Mouse (Mus musculus): ENCODE measurements around the gene Rgl1. TPM values are rescaled to one million over a fixed set of nuclear protein-coding genes. Genes with fewer than 3 reads are reported as not detected.

Rgl1 gene
- polyA plus RNA-seq, 1 experiment from 2014 or later: 39.6 TPM

Other genes starting within 250 kb of the Rgl1 start
- not detected in 2 replicates for gene Apobec4, start 15.8 kb downstream of the Rgl1 start, polyA plus RNA-seq (2015; fragmentation: Nextera tagmentation; extraction: Ambion mirVana)
- 217 and 249 TPM in 2 replicates for gene Arpc5, start 191 bp upstream of the Rgl1 start, polyA plus RNA-seq (2015; fragmentation: Nextera tagmentation; extraction: Ambion mirVana)
- 3.4 and 3.6 TPM in 2 replicates for gene Ncf2, start 33.8 kb upstream of the Rgl1 start, polyA plus RNA-seq (2015; fragmentation: Nextera tagmentation; extraction: Ambion mirVana)
- gene Smg7, start 136.3 kb upstream of the Rgl1 start, polyA plus RNA-seq (2015; fragmentation: Nextera tagmentation; extraction: Ambion mirVana): 29.5 and 29.8 TPM in 2 replicates
- 1.3 and 1.5 TPM in 2 replicates for gene Nmnat2, start 188.6 kb upstream of the Rgl1 start, polyA plus RNA-seq (2015; fragmentation: Nextera tagmentation; extraction: Ambion mirVana)